Mouse (Mus musculus): ENCODE results near the gene Duxbl1.
"Not testable (repeated sequence)": the region's sequence is repeated elsewhere in the genome, so short reads cannot be mapped to it uniquely, and the experiment has no call there.

- TF ChIP-seq POLR2A (IDR thresholded peaks at IDR 0.05; ENCODE audit: low read depth, low read length); CTCF (IDR thresholded peaks at IDR 0.05; ENCODE audit: extremely low read depth, insufficient read length, insufficient replicate concordance, low read depth, low read length): not testable (repeated sequence)
Observed at GRCm38 (mm10) chr14:25979242-25979941, 1.0 kb downstream of the Duxbl1 start.

Data from small intestine, adult 2 months (tissue).